Mouse (Mus musculus): ENCODE results near the gene Park7. TPM values are rescaled to one million over a fixed set of nuclear protein-coding genes. Genes with fewer than 3 reads are reported as not detected.
A peak's percentile ranks its signal among the peaks of the same experiment; 100 is the strongest.

Gene Park7
- polyA plus RNA-seq, 1 experiment: 112 TPM

- H3K4me1 ChIP-seq (ENCODE audit: control insufficient read depth, insufficient read depth, low read length): peaks cover 10% of the 10 kb centered on the region
- WGBS: 1% methylated on average over 42 of the region's 43 CpGs
- peak overlapping the region; percentile 98 for H3K4me3 ChIP-seq (replicated peaks; ENCODE audit: extremely low read depth, low read depth, low read length)
- TF ChIP-seq POLR2A (IDR thresholded peaks at IDR 0.05; ENCODE audit: borderline replicate concordance, extremely low read depth, low read depth, low read length): no peak
- TF ChIP-seq CTCF (IDR thresholded peaks at IDR 0.05; ENCODE audit: insufficient read depth, low read length): no peak
- DNase-seq: no peak
Measured at GRCm38 (mm10) chr4:150855346-150855745, 58.9 kb downstream of the Park7 start.

- TF ChIP-seq CTCF (IDR thresholded peaks at IDR 0.05; ENCODE audit: insufficient read depth, low read length): no peak
- TF ChIP-seq POLR2A (IDR thresholded peaks at IDR 0.05; ENCODE audit: borderline replicate concordance, extremely low read depth, low read depth, low read length): peak; percentile 99
- peaks cover 10% of the 10 kb centered on the region for H3K4me1 ChIP-seq (ENCODE audit: control insufficient read depth, insufficient read depth, low read length)
Measured at GRCm38 (mm10) chr4:150854839-150855246, 59.4 kb downstream of the Park7 start.

DNA sequence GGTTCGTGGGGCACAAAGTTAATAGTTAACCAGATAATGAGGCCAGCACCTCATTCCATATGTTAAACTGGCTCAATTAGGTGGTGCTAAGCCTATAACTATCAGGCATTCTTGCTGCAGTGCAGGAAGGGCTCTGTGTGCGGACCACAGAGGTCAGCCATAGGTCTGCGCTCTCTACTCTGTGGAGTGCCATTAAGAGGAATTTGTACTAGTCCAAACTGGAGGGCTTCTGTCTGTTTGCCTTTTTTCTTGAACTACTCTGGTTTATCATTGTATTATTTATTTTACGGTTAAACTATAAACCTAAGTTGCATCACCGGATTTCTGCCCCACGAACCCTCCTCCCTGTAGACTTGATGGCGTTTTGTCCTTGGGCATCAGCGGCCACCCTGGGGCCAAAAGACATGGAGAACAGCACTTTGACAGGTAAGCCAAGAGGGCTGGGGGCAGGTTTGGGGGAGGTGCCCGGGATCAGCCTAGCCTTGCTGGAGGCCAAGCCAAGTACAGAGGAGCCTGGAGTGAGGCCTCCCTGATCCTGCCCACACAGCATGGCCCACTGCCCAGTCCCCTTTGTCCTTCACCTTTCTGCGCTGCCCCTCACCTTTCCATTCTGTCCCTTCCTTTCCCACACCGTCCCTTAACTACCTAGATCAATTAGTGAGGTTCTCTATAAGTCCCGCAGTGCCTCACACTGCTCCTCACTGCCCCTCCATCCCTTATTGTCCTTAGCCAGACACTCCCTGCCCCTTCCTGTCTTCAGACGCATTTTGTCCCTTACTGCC, 60.4 kb downstream of the Park7 start, which contains the start of gene Errfi1:
Errfi1 (plus strand) TSS at position 240 of the 782 bp plus-strand sequence.
- WGBS: 64% methylated on average over 13 of the region's 13 CpGs

More at GRCm38 (mm10) chr4:150854839-150855246, 59.4 kb downstream of the Park7 start:
- H3K4me3 ChIP-seq (replicated peaks; ENCODE audit: extremely low read depth, low read depth, low read length): peak overlapping the region; percentile 98
- peak; percentile 96 for DNase-seq
- WGBS: under 1% methylated on average over 58 of the region's 59 CpGs

GRCm38 (mm10) chr4:150852479-150852878, 61.8 kb downstream of the Park7 start:
- DNase-seq: no peak
- Histone ChIP-seq H3K4me1 (ENCODE audit: control insufficient read depth, insufficient read depth, low read length) (peaks cover 7% of the 10 kb centered on the region), H3K4me3 (replicated peaks; ENCODE audit: extremely low read depth, low read depth, low read length) (no peak overlapping the region)
- WGBS: 49% methylated on average over 4 of the region's 4 CpGs
- TF ChIP-seq POLR2A (IDR thresholded peaks at IDR 0.05; ENCODE audit: borderline replicate concordance, extremely low read depth, low read depth, low read length): no peak

More for the DNA sequence above, 60.4 kb downstream of the Park7 start, which contains the start of gene Errfi1:
- H3K4me3 ChIP-seq (replicated peaks; ENCODE audit: extremely low read depth, low read depth, low read length): peak within 1 kb of the TSS; percentile 54
- TF ChIP-seq POLR2A (IDR thresholded peaks at IDR 0.05; ENCODE audit: borderline replicate concordance, extremely low read depth, low read depth, low read length) (no peak; the same call in 1 of the 2 replicates), CTCF (IDR thresholded peaks at IDR 0.05; ENCODE audit: insufficient read depth, low read length) (no peak)
- DNase-seq: peak; percentile 64
- H3K4me1 ChIP-seq (ENCODE audit: control insufficient read depth, insufficient read depth, low read length): peaks cover 10% of the 10 kb centered on the region

DNA sequence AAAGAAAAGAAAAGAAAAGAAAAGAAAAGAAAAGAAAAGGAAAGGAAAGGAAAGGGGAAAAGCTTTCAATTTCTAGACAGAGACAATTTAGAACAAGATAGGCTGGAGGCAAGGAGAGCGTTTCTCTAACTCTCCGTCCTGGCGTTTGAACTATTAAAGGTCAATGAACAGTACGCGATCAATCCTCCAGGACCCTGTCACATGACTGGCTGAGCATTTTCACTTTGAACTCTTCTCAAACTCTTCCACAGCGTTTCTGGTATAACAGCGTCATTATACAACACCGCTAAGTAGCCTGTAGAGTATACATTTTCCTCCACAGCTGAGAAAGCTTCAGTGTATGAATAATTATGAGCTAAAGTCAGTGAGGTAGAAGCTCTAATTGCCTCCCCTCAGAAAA, 62.2 kb downstream of the Park7 start:
- Histone ChIP-seq H3K4me3 (replicated peaks; ENCODE audit: extremely low read depth, low read depth, low read length) (no peak overlapping the region), H3K4me1 (ENCODE audit: control insufficient read depth, insufficient read depth, low read length) (peaks cover 6% of the 10 kb centered on the region)
- DNase-seq: no peak
- WGBS: 53% methylated on average over 8 of the region's 8 CpGs
- no peak for TF ChIP-seq CTCF (IDR thresholded peaks at IDR 0.05; ENCODE audit: insufficient read depth, low read length)
- TF ChIP-seq POLR2A (IDR thresholded peaks at IDR 0.05; ENCODE audit: borderline replicate concordance, extremely low read depth, low read depth, low read length): no peak

DNA sequence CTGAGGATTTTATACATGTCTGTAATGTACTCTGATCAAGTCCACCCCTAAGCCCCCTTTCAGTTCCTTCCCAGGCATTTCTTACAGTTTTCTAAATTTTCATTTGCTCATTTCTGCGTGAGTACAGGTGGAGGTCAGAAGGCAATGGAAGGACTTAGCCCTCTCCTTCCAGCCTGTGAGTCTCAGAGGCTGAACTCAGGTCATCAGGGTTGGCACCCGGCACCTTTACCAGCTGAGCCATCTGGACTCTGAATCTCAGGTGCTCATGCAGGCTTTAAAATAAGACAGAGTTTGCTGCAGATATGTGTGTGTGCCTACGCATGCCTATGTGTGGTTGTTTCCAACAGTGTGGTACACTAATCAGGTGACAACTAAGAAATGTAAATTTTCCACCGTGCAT, 63.3 kb downstream of the Park7 start:
- TF ChIP-seq CTCF (IDR thresholded peaks at IDR 0.05; ENCODE audit: insufficient read depth, low read length): no peak
- 80% methylated on average over 4 of the region's 4 CpGs for WGBS
- H3K4me1 ChIP-seq (ENCODE audit: control insufficient read depth, insufficient read depth, low read length): peaks cover 6% of the 10 kb centered on the region
- H3K4me3 ChIP-seq (replicated peaks; ENCODE audit: extremely low read depth, low read depth, low read length): no peak overlapping the region
- DNase-seq: no peak

DNA sequence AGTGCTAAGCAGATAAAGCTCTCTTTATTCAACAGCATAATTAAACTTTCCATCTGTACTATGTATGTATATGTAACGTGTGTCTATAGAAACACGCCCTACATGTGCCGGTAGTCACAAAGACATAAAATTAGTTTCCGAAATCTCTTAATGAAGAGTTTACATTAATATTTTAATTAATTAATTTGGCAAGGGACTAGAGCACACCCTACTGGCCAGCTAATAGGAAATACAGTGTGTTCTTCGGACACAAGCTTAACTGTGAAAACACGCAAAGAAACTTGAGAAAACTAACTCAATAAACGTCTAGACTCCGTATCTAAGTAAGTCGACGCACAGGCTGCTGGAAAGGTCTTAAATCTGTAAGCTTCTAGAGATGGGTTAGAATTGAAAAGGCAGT, 64.3 kb downstream of the Park7 start:
- WGBS: 27% methylated on average over 10 of the region's 10 CpGs
- no peak for DNase-seq
- no peak for TF ChIP-seq POLR2A (IDR thresholded peaks at IDR 0.05; ENCODE audit: borderline replicate concordance, extremely low read depth, low read depth, low read length)
- TF ChIP-seq CTCF (IDR thresholded peaks at IDR 0.05; ENCODE audit: insufficient read depth, low read length): no peak
- Histone ChIP-seq H3K4me3 (replicated peaks; ENCODE audit: extremely low read depth, low read depth, low read length) (no peak overlapping the region), H3K4me1 (ENCODE audit: control insufficient read depth, insufficient read depth, low read length) (peaks cover 6% of the 10 kb centered on the region)

Other genes starting within 250 kb of the Park7 start
- 53.7 and 85.0 TPM in 2 replicates for gene Errfi1, start 60.5 kb downstream of the Park7 start, polyA plus RNA-seq (2012; rRNA removed)
- gene Tnfrsf9, start 125 bp upstream of the Park7 start, polyA plus RNA-seq (2012; rRNA removed): 0.54 and 1.0 TPM in 2 replicates
- gene Uts2, start 82.7 kb upstream of the Park7 start, polyA plus RNA-seq (2012; rRNA removed): not detected in 2 replicates
- gene Per3, start 130.2 kb upstream of the Park7 start, polyA plus RNA-seq (2012; rRNA removed): 16.6 and 22.6 TPM in 2 replicates
- 37.7 and 70.5 TPM in 2 replicates for gene Vamp3, start 143.5 kb upstream of the Park7 start, polyA plus RNA-seq (2012; rRNA removed)
- gene Gm13090, start 175.1 kb upstream of the Park7 start, polyA plus RNA-seq (2012; rRNA removed): not detected in 2 replicates